Mouse (Mus musculus) CH12.LX (cell line): ENCODE data around the gene Gm45521.

Source experiments
- BHLHE40 ChIP-seq: IDR thresholded peaks from 2 replicates; pipeline ENCODE4 v1.6.1; 2011; ENCODE audit warnings: mild to moderate bottlenecking, low read depth, low read length, improper control_type of control experiment
- CHD1 ChIP-seq: IDR thresholded peaks from 2 replicates; pipeline ENCODE4 v1.6.1; 2012; ENCODE audit warnings: low read depth, low read length, improper control_type of control experiment, inconsistent platforms
- POLR2A ChIP-seq: IDR thresholded peaks from 2 replicates; pipeline ENCODE4 v1.6.1; 2011; ENCODE audit warnings: low read depth, mild to moderate bottlenecking, improper control_type of control experiment, low read length

GRCm38 (mm10) chr14:7937052-7937630 is 19.9 kb upstream of the Gm45521 start:
- TF ChIP-seq BHLHE40 (no peak), POLR2A (no peak), CHD1 (no peak)
